20 mouse cellular contexts compared by ENCODE assay signal in the genomic region with DNA sequence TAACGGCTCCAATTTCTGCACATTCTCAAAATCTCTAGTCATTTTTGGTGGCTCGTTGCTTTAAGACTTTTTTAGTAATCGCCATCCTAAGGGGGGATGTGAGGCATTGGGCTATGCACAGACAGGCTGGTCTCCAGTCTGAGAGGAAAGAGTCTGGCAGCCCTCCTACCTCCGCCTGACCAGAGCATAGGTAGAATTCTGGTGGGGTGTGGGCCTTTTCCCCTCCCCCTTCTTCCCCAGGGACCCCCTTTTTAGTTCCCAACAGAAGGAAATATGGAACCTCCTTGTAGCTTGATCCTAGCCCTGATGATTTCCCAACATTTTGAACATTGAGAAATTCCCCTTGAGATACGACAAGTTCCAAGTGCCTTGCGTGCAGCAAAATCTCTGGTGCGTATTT.
DNase-seq lines count a peak whose midpoint lies in the region.
"Had no signal": no experiment of that assay in that cellular context is flagged by ENCODE, and none has a peak within 500 bp of the region (broad histone marks: within the 10 kb centered on the region; RNA-seq: fewer than 3 reads in every experiment).

No protein-coding gene starts in this region.

- H3K27ac ChIP-seq in brown adipose tissue, adult 24 weeks (replicated peaks; ENCODE audit: low read depth, low read length) = no peak overlapping the region
- H3K27ac ChIP-seq: embryonic facial prominence, embryonic 13.5 days; embryonic facial prominence, embryonic 15.5 days; forebrain, embryonic 10.5 days; forebrain, embryonic 12.5 days had no signal

- H3K4me3 ChIP-seq in brown adipose tissue, adult 24 weeks (ENCODE audit: insufficient read depth, low read depth, low read length) = 0 out of 2 replicates have a peak overlapping the region, but pooled peaks have one; percentile 7
- H3K4me3 ChIP-seq: embryonic facial prominence, embryonic 13.5 days; embryonic facial prominence, embryonic 15.5 days; erythroblast, embryonic 14.5 days; forebrain, embryonic 10.5 days; forebrain, embryonic 12.5 days had no signal

- peak; percentile 14 for DNase-seq in adrenal gland, adult 2 months
- DNase-seq in adrenal gland, postnatal 14 days = no peak
- peak; percentile 19 for DNase-seq in gastrocnemius, adult 18-20 months (ENCODE audit: low spot score)
- DNase-seq in gastrocnemius, postnatal 4 days (ENCODE audit: low spot score in 2 of 2) = no peak
- peak; percentile 89 for DNase-seq in heart, adult 11 months
- no peak for DNase-seq in heart, adult 8-10 months (ENCODE audit: low spot score)
- DNase-seq: B cell, adult 2 months; cerebellum, adult 11 months; cerebellum, adult 18-20 months; cerebellum, adult 8-10 months; cerebellum, adult 9-11 months; cerebellum, postnatal 14 days; cerebellum, postnatal 36 days; embryo, embryonic 11 days had no signal

- H3K4me1 ChIP-seq in brown adipose tissue, adult 24 weeks (ENCODE audit: control insufficient read depth, insufficient read depth, insufficient read length, low read length) = no peaks in the 10 kb centered on the region; the same call in none of the 2 replicates
- H3K4me1 ChIP-seq: embryonic facial prominence, embryonic 15.5 days; forebrain, embryonic 12.5 days had no signal

Comparison
In these comparisons a context has a peak if more than half of its experiments do, and no peak if none do; other contexts are left out.
1. DNase-seq: peak in adrenal gland, adult 2 months (single experiment), gastrocnemius, adult 18-20 months (single experiment) and heart, adult 11 months (single experiment); none in adrenal gland, postnatal 14 days (single experiment), gastrocnemius, postnatal 4 days (0 of 2) and heart, adult 8-10 months (single experiment).